Mouse (Mus musculus): ENCODE results near the gene Dgkb.

- TF ChIP-seq CTCF (IDR thresholded peaks at IDR 0.05; ENCODE audit: extremely low read depth, insufficient read length, insufficient replicate concordance, low read depth, low read length) (no peak), POLR2A (IDR thresholded peaks at IDR 0.05; ENCODE audit: low read depth, low read length) (no peak)
Measured at GRCm38 (mm10) chr12:38047256-38047655, 229.7 kb downstream of the Dgkb start.

Data from small intestine, adult 2 months (tissue).